Mouse (Mus musculus): ENCODE results near the gene Pfdn6.

DNA sequence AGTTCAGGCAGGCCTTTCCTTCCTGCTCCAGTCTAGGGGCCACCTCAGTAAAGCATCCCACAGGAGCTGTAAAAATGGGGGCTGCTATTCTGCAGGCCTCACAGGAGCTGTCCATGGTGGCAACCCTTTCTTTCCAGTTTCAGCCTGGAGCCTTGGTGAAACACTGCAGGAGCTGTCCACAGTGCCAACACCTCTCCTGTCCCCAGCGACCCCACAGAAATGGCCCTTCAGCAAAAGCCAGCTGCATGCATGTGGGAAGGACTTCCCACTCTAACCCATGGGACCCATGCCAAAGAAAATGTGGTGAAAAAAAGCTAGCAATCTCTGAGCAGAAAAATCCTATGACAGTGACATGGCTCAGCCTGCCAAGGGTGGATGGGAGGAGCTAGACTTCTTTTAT is 32.5 kb upstream of the Pfdn6 start:
- TF ChIP-seq CTCF (IDR thresholded peaks at IDR 0.05; ENCODE audit: borderline replicate concordance, insufficient read depth, low read depth, low read length) (no peak), POLR2A (IDR thresholded peaks at IDR 0.05; ENCODE audit: borderline replicate concordance, insufficient read depth, low read length) (no peak)
